Mouse (Mus musculus) common myeloid progenitor, adult 5-6 weeks (primary cell): ENCODE results near the gene Gpr108. TPM values are rescaled to one million over a fixed set of nuclear protein-coding genes. Genes with fewer than 3 reads are reported as not detected.

Source experiments
- ATAC-seq: replicated peaks from 2 replicates; pipeline ENCODE4 v1.8.0; 2016; ENCODE audit warnings: low read depth, mild to moderate bottlenecking, moderate TSS enrichment, inconsistent platforms; ENCODE audit not compliant: poor library complexity, severe bottlenecking
- total RNA-seq: library from RNA; stranded (forward); fragments of 200-1000, 187-1606 nt; gene quantifications from 2 replicates; pipeline ENCODE4 v1.2.3, GENCODE M21; 2017

Gpr108 gene
- total RNA-seq, 1 experiment from 2014 or later, result 17.0 TPM

- no peak for ATAC-seq
Measured at GRCm38 (mm10) chr17:57274686-57275085, 26.4 kb upstream of the Gpr108 start.

- ATAC-seq, result no peak
Measured at GRCm38 (mm10) chr17:57273846-57274245, 25.6 kb upstream of the Gpr108 start.

GRCm38 (mm10) chr17:57271301-57271700 lies 23.1 kb upstream of the Gpr108 start:
- no peak for ATAC-seq

- ATAC-seq, result no peak
Measured at GRCm38 (mm10) chr17:57267556-57268126, 19.4 kb upstream of the Gpr108 start.

GRCm38 (mm10) chr17:57264972-57265945 lies 17.0 kb upstream of the Gpr108 start:
- ATAC-seq, result peak; percentile 90

GRCm38 (mm10) chr17:57264164-57264563 lies 15.9 kb upstream of the Gpr108 start:
- peak; percentile 76 for ATAC-seq

- no peak for ATAC-seq
Measured at GRCm38 (mm10) chr17:57262901-57263550, 14.8 kb upstream of the Gpr108 start.

GRCm38 (mm10) chr17:57261796-57262195 lies 13.6 kb upstream of the Gpr108 start:
- ATAC-seq, result no peak

- no peak for ATAC-seq
Measured at GRCm38 (mm10) chr17:57261286-57261685, 13.0 kb upstream of the Gpr108 start.

- ATAC-seq, result no peak
Measured at GRCm38 (mm10) chr17:57260351-57260750, 12.1 kb upstream of the Gpr108 start.

GRCm38 (mm10) chr17:57259742-57260141 lies 11.5 kb upstream of the Gpr108 start:
- no peak for ATAC-seq

- ATAC-seq, result no peak
Measured at GRCm38 (mm10) chr17:57258191-57258590, 9.9 kb upstream of the Gpr108 start.

GRCm38 (mm10) chr17:57256921-57257485 lies 8.8 kb upstream of the Gpr108 start:
- no peak for ATAC-seq

- ATAC-seq, result no peak
Measured at GRCm38 (mm10) chr17:57255354-57255753, 7.1 kb upstream of the Gpr108 start.

GRCm38 (mm10) chr17:57253306-57253705 lies 5.1 kb upstream of the Gpr108 start:
- no peak for ATAC-seq

GRCm38 (mm10) chr17:57251431-57251830 lies 3.2 kb upstream of the Gpr108 start:
- ATAC-seq, result no peak

GRCm38 (mm10) chr17:57250461-57251160 lies 2.4 kb upstream of the Gpr108 start:
- ATAC-seq, result no peak

GRCm38 (mm10) chr17:57249186-57250181 lies 1.2 kb upstream of the Gpr108 start, which contains the start of gene Trip10:
Gene Trip10, plus strand, starts transcription at chr17:57249455.
- peak; percentile 46 for ATAC-seq

GRCm38 (mm10) chr17:57248771-57249170 lies 525 bp upstream of the Gpr108 start:
- no peak for ATAC-seq
